Mouse (Mus musculus): Measurements from ENCODE around the gene Elf2. TPM values are rescaled to one million over a fixed set of nuclear protein-coding genes. Genes with fewer than 3 reads are reported as not detected.

Elf2 gene
- polyA plus RNA-seq, 1 experiment from 2014 or later: 21.8 TPM

DNA sequence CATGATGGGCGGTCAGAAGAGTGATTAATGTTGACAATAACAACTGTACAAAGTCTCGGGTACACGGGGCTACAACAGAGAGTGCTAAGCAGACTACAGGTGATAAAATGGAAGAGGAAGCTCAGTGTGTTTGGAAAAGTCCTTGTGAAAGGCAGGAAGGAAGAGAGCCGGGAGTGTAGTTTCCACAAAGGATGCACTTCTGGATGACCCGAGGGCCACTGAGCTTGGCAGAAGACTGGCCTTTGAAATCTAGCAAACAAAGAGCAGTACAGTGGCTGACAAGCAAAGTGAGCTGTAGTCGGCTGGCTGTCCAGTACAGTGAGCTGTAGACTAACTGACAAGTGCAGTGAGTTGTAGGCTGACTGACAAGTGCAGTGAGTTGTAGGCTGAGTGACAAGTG is 38.9 kb downstream of the Elf2 start:
- WGBS (ENCODE audit: insufficient replicate concordance): 66% methylated on average over 6 of the region's 6 CpGs

DNA sequence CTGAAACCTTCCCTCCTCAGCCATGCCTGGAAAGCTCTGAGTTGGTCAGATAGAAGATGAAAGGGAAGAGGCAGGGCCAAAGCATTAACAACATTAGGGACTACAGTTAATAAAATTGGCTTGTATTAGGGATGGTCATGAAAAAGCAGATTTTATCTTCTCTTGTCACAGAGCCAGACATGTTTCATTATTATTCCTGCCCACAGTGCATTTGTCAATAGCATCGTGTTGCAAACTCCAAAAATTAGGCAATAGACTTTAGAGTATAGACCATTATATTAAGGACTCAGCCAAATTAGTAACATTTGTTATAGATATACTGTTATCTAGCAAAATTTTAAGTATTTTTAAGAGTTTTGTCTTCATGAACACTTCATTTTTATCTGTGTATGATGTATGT is 43.7 kb downstream of the Elf2 start:
- WGBS (ENCODE audit: insufficient replicate concordance): 76% methylated on average over 1 of the region's 1 CpGs
- Histone ChIP-seq H3K36me3 (peaks cover 61% of the 10 kb centered on the region), H3K4me2 (no peak overlapping the region), H3K4me1 (no peaks in the 10 kb centered on the region), H3K9ac (no peak overlapping the region), H3K27ac (no peak overlapping the region), H3K9me3 (replicated peaks) (no peaks in the 10 kb centered on the region), H3K27me3 (replicated peaks) (no peaks in the 10 kb centered on the region), H3K4me3 (no peak overlapping the region)
- no peak for ATAC-seq

More for the DNA sequence above, 38.9 kb downstream of the Elf2 start:
- no peak for ATAC-seq
- Histone ChIP-seq H3K9ac (no peak overlapping the region), H3K9me3 (replicated peaks) (no peaks in the 10 kb centered on the region), H3K4me3 (no peak overlapping the region), H3K4me1 (no peaks in the 10 kb centered on the region; the same call in 1 of the 2 replicates), H3K27ac (no peak overlapping the region), H3K27me3 (replicated peaks) (no peaks in the 10 kb centered on the region), H3K36me3 (peaks cover 72% of the 10 kb centered on the region), H3K4me2 (no peak overlapping the region)

- no peak overlapping the region for H3K27ac ChIP-seq
- 66% methylated on average over 2 of the region's 2 CpGs for WGBS (ENCODE audit: insufficient replicate concordance)
- peaks cover 50% of the 10 kb centered on the region for H3K36me3 ChIP-seq
- H3K4me2 ChIP-seq: no peak overlapping the region
- no peaks in the 10 kb centered on the region for H3K27me3 ChIP-seq (replicated peaks)
- no peak for ATAC-seq
- no peaks in the 10 kb centered on the region for H3K4me1 ChIP-seq
- no peak overlapping the region for H3K9ac ChIP-seq
- no peak overlapping the region for H3K4me3 ChIP-seq
- H3K9me3 ChIP-seq (replicated peaks): no peaks in the 10 kb centered on the region
Measured at GRCm38 (mm10) chr3:51295225-51295624, 45.2 kb downstream of the Elf2 start.

GRCm38 (mm10) chr3:51294251-51294650 is 46.2 kb downstream of the Elf2 start:
- Histone ChIP-seq H3K9me3 (replicated peaks) (no peaks in the 10 kb centered on the region), H3K9ac (no peak overlapping the region), H3K27me3 (replicated peaks) (no peaks in the 10 kb centered on the region), H3K4me3 (no peak overlapping the region), H3K36me3 (peaks cover 48% of the 10 kb centered on the region), H3K4me2 (no peak overlapping the region), H3K27ac (no peak overlapping the region), H3K4me1 (no peaks in the 10 kb centered on the region)
- 61% methylated on average over 2 of the region's 2 CpGs for WGBS (ENCODE audit: insufficient replicate concordance)
- ATAC-seq: no peak

GRCm38 (mm10) chr3:51288880-51289821 is 51.3 kb downstream of the Elf2 start:
- Histone ChIP-seq H3K9me3 (replicated peaks) (no peaks in the 10 kb centered on the region), H3K9ac (no peak overlapping the region), H3K36me3 (peaks cover 45% of the 10 kb centered on the region), H3K27me3 (replicated peaks) (no peaks in the 10 kb centered on the region), H3K27ac (no peak overlapping the region), H3K4me2 (no peak overlapping the region), H3K4me1 (no peaks in the 10 kb centered on the region), H3K4me3 (no peak overlapping the region)
- WGBS (ENCODE audit: insufficient replicate concordance): 58% methylated on average over 11 of the region's 11 CpGs
- no peak for ATAC-seq

GRCm38 (mm10) chr3:51284375-51284774 is 56.1 kb downstream of the Elf2 start:
- Histone ChIP-seq H3K4me1 (peaks cover 7% of the 10 kb centered on the region; the same call in 1 of the 2 replicates), H3K36me3 (peaks cover 29% of the 10 kb centered on the region), H3K4me3 (no peak overlapping the region), H3K27ac (no peak overlapping the region), H3K27me3 (replicated peaks) (no peaks in the 10 kb centered on the region), H3K9me3 (replicated peaks) (no peaks in the 10 kb centered on the region), H3K4me2 (no peak overlapping the region), H3K9ac (no peak overlapping the region)
- no peak for ATAC-seq
- WGBS (ENCODE audit: insufficient replicate concordance): 54% methylated on average over 1 of the region's 1 CpGs

- Histone ChIP-seq H3K9ac (no peak overlapping the region), H3K4me1 (peaks cover 17% of the 10 kb centered on the region), H3K9me3 (replicated peaks) (no peaks in the 10 kb centered on the region), H3K27me3 (replicated peaks) (no peaks in the 10 kb centered on the region), H3K4me3 (no peak overlapping the region), H3K27ac (no peak overlapping the region), H3K36me3 (peaks cover 25% of the 10 kb centered on the region), H3K4me2 (no peak overlapping the region)
- no peak for ATAC-seq
- WGBS (ENCODE audit: insufficient replicate concordance): 79% methylated on average over 4 of the region's 4 CpGs
Measured at GRCm38 (mm10) chr3:51281727-51282126, 58.7 kb downstream of the Elf2 start.

DNA sequence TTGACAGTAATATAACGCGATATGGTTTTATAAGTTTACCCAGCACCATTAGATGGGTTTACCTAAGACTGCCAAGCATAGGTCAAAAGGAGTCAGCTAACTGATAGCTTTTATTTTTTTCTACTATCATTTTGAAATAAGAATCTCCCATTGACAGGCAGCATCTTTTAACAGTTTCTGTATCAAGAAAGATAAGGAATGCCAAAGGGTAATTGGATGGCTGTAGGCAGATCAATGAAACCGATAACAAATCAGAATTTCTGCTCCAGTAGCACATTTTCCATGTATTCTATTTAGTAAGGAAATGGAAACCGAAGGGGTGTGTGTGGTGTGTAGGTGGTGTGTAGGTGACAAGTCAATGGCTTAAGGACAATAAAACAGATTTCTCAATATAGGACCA is 62.0 kb downstream of the Elf2 start:
- ATAC-seq: no peak
- peak overlapping the region; percentile 17 for H3K4me3 ChIP-seq
- H3K4me1 ChIP-seq: peaks cover 28% of the 10 kb centered on the region
- peaks cover 4% of the 10 kb centered on the region; the same call in 1 of the 2 replicates for H3K36me3 ChIP-seq
- peak overlapping the region; percentile 91 for H3K4me2 ChIP-seq
- H3K27ac ChIP-seq: no peak overlapping the region
- H3K9ac ChIP-seq: 0 out of 2 replicates have a peak overlapping the region, but pooled peaks have one; percentile 31
- 70% methylated on average over 4 of the region's 4 CpGs for WGBS (ENCODE audit: insufficient replicate concordance)
- H3K9me3 ChIP-seq (replicated peaks): no peaks in the 10 kb centered on the region
- H3K27me3 ChIP-seq (replicated peaks): no peaks in the 10 kb centered on the region

DNA sequence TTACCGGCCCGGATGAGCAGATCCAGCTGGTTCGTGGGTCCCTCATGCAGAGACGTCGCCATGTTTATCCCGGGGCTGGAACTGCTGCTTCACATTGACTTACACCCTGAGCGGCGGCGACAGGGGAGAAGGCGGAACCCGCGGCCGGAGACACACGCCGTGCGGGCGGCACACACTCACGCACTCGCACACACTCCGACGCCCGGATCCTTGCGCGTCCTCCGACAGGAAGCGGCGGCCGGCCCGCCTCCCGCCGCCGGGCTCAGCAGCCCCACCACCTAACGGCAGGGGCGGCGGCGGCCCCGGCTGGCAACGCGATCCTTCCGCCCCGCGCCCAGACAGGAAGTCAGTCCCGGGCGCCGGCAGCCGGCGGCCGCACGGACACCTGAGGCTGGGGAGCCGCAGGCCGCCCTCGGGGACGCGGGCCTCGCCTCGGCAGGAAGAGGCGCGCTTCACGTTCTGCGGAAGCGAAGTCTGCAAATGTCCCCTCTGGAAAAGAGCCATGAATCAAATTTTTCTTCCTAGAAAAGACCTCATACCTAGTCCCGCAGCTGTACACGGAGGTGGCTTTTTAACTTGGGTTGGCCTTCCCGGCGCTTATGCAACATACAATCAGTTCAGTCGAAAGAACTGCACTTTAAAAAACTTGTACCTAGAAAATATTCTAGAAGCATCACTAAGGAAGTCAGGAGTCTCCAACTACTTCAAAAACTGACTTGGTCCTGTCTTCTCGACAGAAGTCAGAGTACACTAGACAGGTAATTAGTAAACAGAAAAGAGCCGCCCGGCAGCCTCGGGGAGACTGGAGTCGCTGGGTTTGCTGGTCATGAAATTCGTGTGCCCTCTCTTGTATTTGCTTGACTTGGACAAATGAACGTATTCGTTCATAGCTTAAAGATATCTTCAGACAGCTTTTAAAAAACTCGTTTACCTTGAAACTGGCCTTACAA is 63.0 kb downstream of the Elf2 start:
- WGBS (ENCODE audit: insufficient replicate concordance): 1% methylated on average over 74 of the region's 75 CpGs
- Histone ChIP-seq H3K9ac (peak overlapping the region; percentile 92), H3K4me3 (peak overlapping the region; percentile 95), H3K27me3 (replicated peaks) (no peaks in the 10 kb centered on the region), H3K36me3 (peaks cover 6% of the 10 kb centered on the region), H3K4me2 (peak overlapping the region; percentile 91), H3K4me1 (peaks cover 28% of the 10 kb centered on the region), H3K27ac (peak overlapping the region; percentile 97), H3K9me3 (replicated peaks) (no peaks in the 10 kb centered on the region)
- peak; percentile 65 for ATAC-seq

DNA sequence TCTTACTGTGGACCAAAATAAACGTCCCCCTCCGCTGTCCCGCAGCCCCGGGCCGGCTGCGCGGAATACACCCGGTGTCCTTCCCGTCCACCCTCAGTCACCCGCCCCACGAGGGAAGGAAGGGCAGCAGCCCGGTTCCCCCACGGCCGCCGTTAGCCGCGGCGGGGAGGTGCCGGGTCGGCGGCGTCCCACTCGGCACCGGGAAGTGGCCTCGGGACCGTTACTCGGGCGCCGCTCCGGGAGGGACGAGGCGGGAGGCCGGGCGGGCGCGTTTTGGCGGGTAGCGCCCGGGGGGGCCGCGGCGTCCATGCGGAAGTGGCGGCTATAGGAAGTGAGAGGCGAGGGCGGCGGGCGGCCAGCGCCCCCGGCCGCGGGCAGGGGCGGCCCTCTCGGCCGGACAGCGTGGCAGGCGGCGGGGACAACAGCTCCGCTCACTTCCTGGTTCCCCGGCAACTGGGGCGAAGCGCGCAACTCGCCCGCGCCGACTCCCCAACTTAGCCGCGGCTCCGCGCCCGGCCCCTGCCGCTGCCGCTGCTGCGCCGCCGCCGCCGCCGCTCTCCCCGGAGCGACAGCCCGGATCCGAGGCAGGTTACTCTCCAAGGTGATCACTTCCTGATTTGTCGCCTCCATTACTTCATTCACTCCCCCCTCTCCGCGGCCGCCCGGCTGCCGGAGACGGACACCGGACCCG is 63.9 kb downstream of the Elf2 start:
- peak overlapping the region; percentile 97 for H3K27ac ChIP-seq
- peaks cover 6% of the 10 kb centered on the region for H3K36me3 ChIP-seq
- peaks cover 30% of the 10 kb centered on the region for H3K4me1 ChIP-seq
- under 1% methylated on average over 61 of the region's 93 CpGs for WGBS (ENCODE audit: insufficient replicate concordance)
- peak overlapping the region; percentile 91 for H3K4me2 ChIP-seq
- ATAC-seq: no peak
- H3K9me3 ChIP-seq (replicated peaks): no peaks in the 10 kb centered on the region
- no peaks in the 10 kb centered on the region for H3K27me3 ChIP-seq (replicated peaks)
- H3K9ac ChIP-seq: peak overlapping the region; percentile 92
- peak overlapping the region; percentile 95 for H3K4me3 ChIP-seq

DNA sequence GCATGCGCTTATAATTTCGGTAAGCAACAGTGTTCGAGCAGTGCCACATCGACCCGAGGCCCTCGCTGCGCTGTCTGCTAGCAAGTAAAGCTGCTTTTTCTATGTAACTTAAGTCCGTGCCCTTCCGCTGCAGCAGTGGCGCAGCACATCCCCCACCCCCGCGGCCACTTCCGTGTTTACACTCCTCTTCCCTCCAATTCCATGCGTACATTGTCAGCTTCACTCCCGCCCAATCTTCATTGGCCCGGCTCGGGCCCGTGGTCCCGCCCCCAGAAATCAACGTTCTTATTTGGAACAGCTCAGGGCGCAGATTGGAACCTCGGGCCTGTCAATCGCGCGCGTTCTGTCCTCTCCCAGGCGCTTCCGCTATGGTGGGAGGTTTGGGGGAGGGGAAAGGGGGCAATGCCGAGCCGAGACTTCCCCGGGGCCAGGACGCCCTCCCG is 64.5 kb downstream of the Elf2 start:
- Histone ChIP-seq H3K36me3 (peaks cover 6% of the 10 kb centered on the region), H3K4me1 (peaks cover 33% of the 10 kb centered on the region), H3K27me3 (replicated peaks) (no peaks in the 10 kb centered on the region), H3K9me3 (replicated peaks) (no peaks in the 10 kb centered on the region), H3K4me2 (peak overlapping the region; percentile 91), H3K27ac (peak overlapping the region; percentile 97), H3K4me3 (peak overlapping the region; percentile 95), H3K9ac (peak overlapping the region; percentile 92)
- under 1% methylated on average over 33 of the region's 33 CpGs for WGBS (ENCODE audit: insufficient replicate concordance)
- peak; percentile 95 for ATAC-seq
